Mouse (Mus musculus): ENCODE measurements at regions not wholly inside any gene's neighbourhood (a gene's known extent, or its start where the extent isn't known, plus 50 kb on each side); places are given as distances from the start of the nearest gene placed in this dataset.

- DNase-seq (ENCODE audit: inconsistent age in 2 of 2, low spot score in 1 of 2) = no peak
Measured at GRCm38 (mm10) chr17:29775836-29776235, 59.0 kb upstream of the Ccdc167 start.

- peak; percentile 67 to 88 for DNase-seq (ENCODE audit: inconsistent age in 2 of 2, low spot score in 1 of 2)
Measured at GRCm38 (mm10) chr17:29773339-29773738, 56.5 kb upstream of the Ccdc167 start.

GRCm38 (mm10) chr17:29770914-29771313 lies 54.1 kb upstream of the Ccdc167 start:
- no peak for DNase-seq (ENCODE audit: inconsistent age in 2 of 2, low spot score in 1 of 2)

GRCm38 (mm10) chr17:29769631-29770030 lies 52.8 kb upstream of the Ccdc167 start:
- no peak for DNase-seq (ENCODE audit: inconsistent age in 2 of 2, low spot score in 1 of 2)

- DNase-seq (ENCODE audit: inconsistent age in 2 of 2, low spot score in 1 of 2) = no peak
Measured at GRCm38 (mm10) chr17:29769143-29769542, 52.3 kb upstream of the Ccdc167 start.

GRCm38 (mm10) chr17:29768642-29769041 lies 51.8 kb upstream of the Ccdc167 start:
- DNase-seq (ENCODE audit: inconsistent age in 2 of 2, low spot score in 1 of 2) = no peak
